Mouse (Mus musculus) embryonic facial prominence, embryonic 14.5 days (tissue): ENCODE data around the gene Rcor1. TPM values are rescaled to one million over a fixed set of nuclear protein-coding genes. Genes with fewer than 3 reads are reported as not detected.

Source experiments
- ATAC-seq: fragments of 200-750 bp; cut with Nextera tagmentation; 2 replicates; pipeline ENCODE4 v1.8.0; 2017; ENCODE audit warnings: low read depth, moderate number of reproducible peaks, moderate TSS enrichment
- DNase-seq: peaks from one replicate; pipeline ENCODE4 v3.0.0-alpha.2; 2015; ENCODE audit warnings: low spot score
- H3K27ac ChIP-seq: fragments of 300-500 bp; sonication (generic); replicated peaks from 2 replicates; pipeline ENCODE4 v1.5.1; 2014; ENCODE audit warnings: low read depth, mild to moderate bottlenecking, low read length, moderate library complexity
- H3K27me3 ChIP-seq: fragments of 300-500 bp; sonication (generic); replicated peaks from 2 replicates; pipeline ENCODE4 v1.6.1; 2014; ENCODE audit warnings: low read length; ENCODE audit not compliant: control insufficient read depth, insufficient read depth
- H3K36me3 ChIP-seq: fragments of 300-500 bp; sonication (generic); 2 replicates; pipeline ENCODE4 v1.6.1; 2014; ENCODE audit warnings: low read length, mixed read lengths; ENCODE audit not compliant: control insufficient read depth, insufficient read depth
- H3K4me1 ChIP-seq: fragments of 300-500 bp; sonication (generic); 2 replicates; pipeline ENCODE4 v1.6.1; 2014; ENCODE audit warnings: antibody characterized with exemption, low read length; ENCODE audit not compliant: control insufficient read depth, insufficient read depth
- H3K4me2 ChIP-seq: fragments of 300-500 bp; sonication (generic); 2 replicates; pipeline ENCODE4 v1.6.1; 2014; ENCODE audit warnings: low read depth, mild to moderate bottlenecking, low read length, moderate library complexity, mixed read lengths
- H3K4me3 ChIP-seq: fragments of 300-500 bp; sonication (generic); 2 replicates; pipeline ENCODE4 v1.5.1; 2014; ENCODE audit warnings: low read depth, mild to moderate bottlenecking, low read length
- H3K9ac ChIP-seq: fragments of 300-500 bp; sonication (generic); 2 replicates; pipeline ENCODE4 v1.6.1; 2014; ENCODE audit warnings: low read depth, mild to moderate bottlenecking, low read length, moderate library complexity, mixed read lengths
- H3K9me3 ChIP-seq: fragments of 300-500 bp; sonication (generic); 2 replicates; pipeline ENCODE4 v1.6.1; 2016; ENCODE audit warnings: low read length; ENCODE audit not compliant: control insufficient read depth
- WGBS: fragments of 180-500 bp; shearing (Covaris S2); extraction: QIAGEN DNeasy Blood & Tissue Kit; methylation state at CpG from one replicate; pipeline ENCODE4 v1.1.7; 2014; 5-methylcytosine and 5-hydroxymethylcytosine counted together
- polyA plus RNA-seq: library from polyadenylated mRNA; unstranded; fragments of >200 nt; fragmentation: Nextera tagmentation; extraction: Ambion mirVana; gene quantifications from 2 replicates; pipeline ENCODE4 v1.2.1, GENCODE M21; 2014

The Rcor1 gene
- polyA plus RNA-seq, 1 experiment from 2014 or later, result 18.0 TPM

- Histone ChIP-seq H3K9ac (peak overlapping the region; percentile 22; the same call in 1 of the 2 replicates), H3K4me3 (no peak overlapping the region), H3K4me1 (0 out of 2 replicates have a peak, but pooled peaks cover 4% of the 10 kb centered on the region), H3K36me3 (peaks cover 9% of the 10 kb centered on the region), H3K27ac (no peak overlapping the region), H3K27me3 (no peaks in the 10 kb centered on the region), H3K9me3 (no peaks in the 10 kb centered on the region), H3K4me2 (no peak overlapping the region)
- no peak for DNase-seq
- WGBS, result 44% methylated on average over 3 of the region's 3 CpGs
- no peak for ATAC-seq
Measured at GRCm38 (mm10) chr12:111088731-111089141, 49.6 kb downstream of the Rcor1 start.

DNA sequence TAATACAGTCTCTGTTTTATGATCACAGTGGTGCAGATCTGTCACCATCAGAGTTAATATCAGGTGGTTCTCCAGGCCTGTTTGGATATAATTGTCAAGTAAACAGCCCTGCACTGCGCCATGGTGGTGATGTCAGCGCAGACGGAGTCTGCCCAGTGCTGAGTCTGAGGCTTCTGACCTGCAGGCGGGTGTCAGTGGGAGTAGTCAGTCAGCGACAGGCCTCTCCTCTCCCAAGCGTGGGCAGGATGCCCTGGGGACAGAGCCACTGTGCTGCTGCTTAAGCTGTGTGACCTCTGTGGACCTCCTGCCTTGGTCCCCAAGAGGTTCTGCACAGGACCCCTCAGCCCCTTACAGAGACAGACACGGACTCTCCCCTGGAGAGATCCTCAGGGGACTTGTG, 50.0 kb downstream of the Rcor1 start:
- H3K27ac ChIP-seq, result no peak overlapping the region
- 0 out of 2 replicates have a peak, but pooled peaks have one; percentile 41 for ATAC-seq

DNA sequence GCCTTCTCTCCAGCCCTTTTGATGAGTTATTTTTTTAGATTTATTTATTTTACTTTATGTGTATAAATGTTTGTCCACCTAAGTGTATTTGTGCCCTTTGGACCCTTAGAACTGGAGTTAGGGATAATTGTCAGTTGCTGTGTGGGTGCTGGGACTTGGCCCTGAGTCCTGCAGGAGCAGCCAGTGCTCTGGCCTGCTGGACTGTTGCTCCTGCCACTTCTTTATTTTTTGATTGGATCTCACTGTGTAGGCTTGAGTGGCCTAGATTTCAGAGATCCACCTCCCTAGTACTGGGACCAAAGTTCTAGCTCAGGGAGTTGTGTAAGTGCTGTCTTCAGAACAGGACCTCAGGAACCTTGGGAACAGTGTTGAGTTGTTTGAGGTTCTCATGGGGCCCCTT, 51.6 kb downstream of the Rcor1 start:
- no peak for DNase-seq
- Histone ChIP-seq H3K9ac (no peak overlapping the region), H3K9me3 (no peaks in the 10 kb centered on the region), H3K4me2 (no peak overlapping the region), H3K4me3 (no peak overlapping the region), H3K27ac (no peak overlapping the region), H3K27me3 (no peaks in the 10 kb centered on the region), H3K36me3 (peaks cover 6% of the 10 kb centered on the region), H3K4me1 (0 out of 2 replicates have a peak, but pooled peaks cover 4% of the 10 kb centered on the region)
- ATAC-seq, result no peak

More for the DNA sequence above, 50.0 kb downstream of the Rcor1 start:
- H3K27me3 ChIP-seq, result no peaks in the 10 kb centered on the region
- no peak overlapping the region for H3K4me2 ChIP-seq
- no peak overlapping the region for H3K4me3 ChIP-seq
- WGBS, result 57% methylated on average over 7 of the region's 7 CpGs
- no peaks in the 10 kb centered on the region for H3K9me3 ChIP-seq
- peaks cover 9% of the 10 kb centered on the region for H3K36me3 ChIP-seq
- peak overlapping the region; percentile 22; the same call in 1 of the 2 replicates for H3K9ac ChIP-seq
- no peak for DNase-seq
- 0 out of 2 replicates have a peak, but pooled peaks cover 4% of the 10 kb centered on the region for H3K4me1 ChIP-seq

GRCm38 (mm10) chr12:111091981-111092380, 52.8 kb downstream of the Rcor1 start:
- WGBS, result 72% methylated on average over 10 of the region's 10 CpGs
- no peak overlapping the region for H3K9ac ChIP-seq

DNA sequence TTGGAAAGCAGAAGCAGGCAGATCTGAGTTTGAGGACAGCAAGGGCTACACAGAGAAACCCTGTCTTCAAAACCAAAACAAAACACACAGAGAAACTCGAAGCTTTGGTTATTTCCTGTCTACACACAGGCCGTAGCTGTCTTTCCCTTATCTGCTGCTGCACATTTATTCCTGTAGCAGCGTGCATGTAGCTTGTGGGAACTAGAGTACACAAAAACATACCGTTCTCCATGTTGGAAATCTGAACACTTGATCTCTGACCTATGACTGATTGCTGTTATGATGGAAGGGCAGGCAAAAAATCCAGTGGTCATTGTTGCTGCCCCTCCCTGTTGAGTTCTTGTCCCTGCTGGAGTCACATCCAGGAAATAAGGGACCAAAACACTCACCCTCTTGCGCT, 54.9 kb downstream of the Rcor1 start:
- Histone ChIP-seq H3K4me2 (no peak overlapping the region), H3K4me3 (no peak overlapping the region), H3K9ac (no peak overlapping the region), H3K36me3 (peaks cover 17% of the 10 kb centered on the region), H3K4me1 (no peaks in the 10 kb centered on the region), H3K27me3 (no peaks in the 10 kb centered on the region), H3K27ac (no peak overlapping the region), H3K9me3 (no peaks in the 10 kb centered on the region)
- DNase-seq, result no peak
- WGBS, result 63% methylated on average over 5 of the region's 5 CpGs
- no peak for ATAC-seq

More at GRCm38 (mm10) chr12:111091981-111092380, 52.8 kb downstream of the Rcor1 start:
- H3K27ac ChIP-seq, result no peak overlapping the region
- ATAC-seq (no peak), DNase-seq (no peak)
- no peak overlapping the region for H3K4me2 ChIP-seq
- H3K27me3 ChIP-seq, result no peaks in the 10 kb centered on the region
- H3K4me1 ChIP-seq, result 0 out of 2 replicates have a peak, but pooled peaks cover 4% of the 10 kb centered on the region
- H3K36me3 ChIP-seq, result peaks cover 13% of the 10 kb centered on the region
- no peak overlapping the region for H3K4me3 ChIP-seq
- no peaks in the 10 kb centered on the region for H3K9me3 ChIP-seq

DNA sequence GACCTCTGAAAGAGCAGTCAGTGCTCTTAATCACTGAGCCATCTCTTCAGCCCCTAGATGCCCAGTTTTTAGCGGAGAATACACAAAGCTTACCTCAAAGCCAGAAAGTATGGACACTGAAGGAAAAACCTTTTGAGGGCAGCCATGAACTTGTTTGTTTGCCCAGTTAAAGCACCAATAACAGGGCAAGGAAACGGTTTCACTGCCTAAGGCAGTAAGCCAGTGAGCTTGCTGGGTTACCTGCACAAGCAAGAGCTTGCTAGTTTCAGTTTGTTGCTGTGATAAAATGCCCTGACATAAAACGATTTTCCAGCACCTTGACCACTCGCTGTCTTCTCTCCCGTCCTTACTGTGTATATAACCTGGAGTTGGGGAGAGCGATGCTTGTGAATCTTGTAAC, 55.9 kb downstream of the Rcor1 start:
- DNase-seq (no peak), ATAC-seq (no peak)
- Histone ChIP-seq H3K9me3 (no peaks in the 10 kb centered on the region), H3K9ac (no peak overlapping the region), H3K4me1 (no peaks in the 10 kb centered on the region), H3K36me3 (peaks cover 20% of the 10 kb centered on the region), H3K4me3 (no peak overlapping the region), H3K27ac (no peak overlapping the region), H3K27me3 (no peaks in the 10 kb centered on the region), H3K4me2 (no peak overlapping the region)
- 91% methylated on average over 6 of the region's 6 CpGs for WGBS

DNA sequence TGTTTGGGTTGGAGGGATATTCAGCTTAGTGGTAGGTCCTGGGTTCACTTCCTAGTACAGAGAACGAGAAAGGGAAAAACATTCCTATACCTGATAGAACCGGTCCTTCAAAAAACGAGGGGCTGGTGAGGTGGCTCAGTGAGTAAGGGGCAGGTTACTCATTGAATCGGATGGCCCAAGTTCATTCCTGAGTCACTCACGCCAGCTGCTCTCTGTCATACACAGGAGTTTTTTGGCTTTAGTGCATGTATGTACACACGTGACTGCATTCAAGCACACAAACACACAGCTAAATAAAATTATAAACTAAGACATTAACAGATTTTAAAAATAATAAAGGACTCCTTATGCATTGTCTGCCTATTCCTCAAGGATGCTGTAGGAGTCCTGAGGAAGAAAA, 57.1 kb downstream of the Rcor1 start:
- 79% methylated on average over 6 of the region's 6 CpGs for WGBS
- DNase-seq (no peak), ATAC-seq (no peak)
- peaks cover 29% of the 10 kb centered on the region for H3K36me3 ChIP-seq
- H3K27ac ChIP-seq, result no peak overlapping the region
- H3K9me3 ChIP-seq, result no peaks in the 10 kb centered on the region
- H3K4me1 ChIP-seq, result no peaks in the 10 kb centered on the region
- no peak overlapping the region for H3K4me3 ChIP-seq
- no peak overlapping the region for H3K4me2 ChIP-seq
- no peaks in the 10 kb centered on the region for H3K27me3 ChIP-seq
- no peak overlapping the region for H3K9ac ChIP-seq

DNA sequence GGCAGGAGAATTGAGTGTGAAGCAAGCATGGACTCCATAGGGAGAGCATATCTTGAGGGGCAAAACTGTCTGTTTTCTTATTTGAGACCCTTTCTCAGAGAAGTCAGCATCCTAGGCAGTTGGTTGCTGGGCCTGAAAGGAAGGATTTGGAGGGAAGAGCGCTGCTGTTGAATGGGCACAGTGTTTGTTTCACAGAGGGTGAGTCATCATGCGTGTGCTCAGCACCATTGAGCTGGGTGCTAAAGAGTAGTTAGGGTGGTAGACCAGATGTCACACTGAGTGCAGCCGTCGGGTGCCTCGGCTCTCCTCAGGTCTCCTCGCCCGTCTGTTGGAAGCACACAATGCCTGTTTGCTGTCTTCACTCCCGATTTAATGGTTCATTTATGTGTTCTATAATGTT, 57.9 kb downstream of the Rcor1 start:
- Histone ChIP-seq H3K27ac (no peak overlapping the region), H3K27me3 (no peaks in the 10 kb centered on the region), H3K9me3 (no peaks in the 10 kb centered on the region), H3K4me1 (no peaks in the 10 kb centered on the region), H3K4me3 (no peak overlapping the region), H3K9ac (no peak overlapping the region), H3K4me2 (no peak overlapping the region), H3K36me3 (peaks cover 35% of the 10 kb centered on the region)
- DNase-seq (no peak), ATAC-seq (no peak)
- 94% methylated on average over 8 of the region's 8 CpGs for whole genome bisulfite sequencing

DNA sequence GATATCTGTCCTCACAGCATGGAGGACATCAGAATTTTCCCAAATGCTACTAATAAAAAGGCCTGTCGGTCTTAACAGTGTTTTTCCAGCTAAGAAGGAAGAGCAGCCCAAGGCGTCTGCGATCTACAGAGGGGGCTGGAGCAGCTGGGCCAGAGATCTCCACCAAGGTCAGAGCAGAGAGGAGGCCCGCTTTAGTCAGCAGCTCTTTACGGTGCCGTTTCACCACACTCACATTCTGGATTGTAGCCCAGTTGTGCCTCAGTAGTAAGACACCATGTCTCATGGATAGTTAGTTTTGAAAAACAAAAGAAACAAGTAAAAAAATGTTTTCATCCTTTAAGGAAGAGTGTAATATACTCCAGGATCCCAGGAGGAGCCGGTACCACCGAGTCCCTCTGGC, 72.0 kb downstream of the Rcor1 start:
- H3K9ac ChIP-seq, result no peak overlapping the region
- DNase-seq, result no peak
- no peaks in the 10 kb centered on the region for H3K27me3 ChIP-seq
- 92% methylated on average over 8 of the region's 8 CpGs for WGBS
- no peak overlapping the region for H3K27ac ChIP-seq
- H3K4me2 ChIP-seq, result no peak overlapping the region
- no peak overlapping the region for H3K4me3 ChIP-seq
- ATAC-seq, result no peak
- peaks cover 93% of the 10 kb centered on the region for H3K36me3 ChIP-seq
- no peaks in the 10 kb centered on the region for H3K4me1 ChIP-seq
- H3K9me3 ChIP-seq, result no peaks in the 10 kb centered on the region
